Mouse (Mus musculus) gastrocnemius, postnatal 36 days (tissue): ENCODE data around the gene Sfswap. TPM values are rescaled to one million over a fixed set of nuclear protein-coding genes. Genes with fewer than 3 reads are reported as not detected.

Experiments used
- DNase-seq, 2 experiments: peaks; one replicate each; pipeline ENCODE4 v3.0.0; 2022
- intact Hi-C: fragments of 180-260 bp; cut with DNase I; formaldehyde crosslinking; loops from one replicate; pipeline ENCODE4 v1.15.1; 2025
- total RNA-seq, 2 experiments: library from RNA; stranded (reverse); gene quantifications; 2 replicates each; pipeline ENCODE4 v1.2.3; 2021

Gene Sfswap
- total RNA-seq, 2 experiments from 2014 or later = 23.8 to 24.6 TPM

DNA sequence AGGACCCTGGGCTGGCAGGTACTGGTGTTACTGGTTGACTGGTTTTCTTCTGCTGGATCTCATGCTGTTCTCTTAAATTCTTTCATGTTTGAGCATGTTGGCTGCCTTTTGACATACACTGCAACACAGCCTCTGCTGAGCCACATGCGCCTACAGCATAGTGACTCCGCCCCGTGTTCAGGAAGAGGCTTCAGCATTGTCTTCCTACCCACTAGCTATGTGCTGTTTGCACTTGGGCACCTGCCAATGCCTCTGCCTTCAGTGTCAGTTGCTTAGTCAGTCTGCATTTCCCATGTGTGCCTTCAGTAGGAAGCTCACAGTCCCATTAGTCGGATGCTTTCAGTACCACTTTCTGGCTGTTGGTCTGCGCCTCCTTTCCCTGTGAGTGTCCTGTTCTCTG, 23.7 kb downstream of the Sfswap start:
- intact Hi-C loops = no loop called here
- no peak for DNase-seq

DNA sequence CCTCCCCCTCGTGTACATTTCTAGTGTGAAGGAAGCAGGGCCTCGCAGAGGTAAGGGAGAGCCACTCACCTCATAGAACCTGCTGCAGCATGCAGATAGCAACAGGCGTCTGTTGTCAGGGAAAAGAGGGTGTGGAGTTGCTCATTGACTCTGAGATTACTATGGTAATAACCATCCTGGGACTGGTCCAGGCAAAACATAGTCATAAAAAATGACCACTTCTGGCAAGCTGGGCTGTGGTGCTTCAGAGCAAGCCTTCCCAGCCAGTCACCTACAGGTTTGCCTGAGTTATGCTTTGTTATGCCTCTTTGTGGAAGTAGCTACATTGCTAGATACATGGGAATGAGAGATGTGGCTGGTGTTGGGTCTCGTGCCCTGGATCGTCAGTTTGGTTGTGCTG, 26.1 kb downstream of the Sfswap start:
- DNase-seq = no peak
- intact Hi-C loops = no loop called here

DNA sequence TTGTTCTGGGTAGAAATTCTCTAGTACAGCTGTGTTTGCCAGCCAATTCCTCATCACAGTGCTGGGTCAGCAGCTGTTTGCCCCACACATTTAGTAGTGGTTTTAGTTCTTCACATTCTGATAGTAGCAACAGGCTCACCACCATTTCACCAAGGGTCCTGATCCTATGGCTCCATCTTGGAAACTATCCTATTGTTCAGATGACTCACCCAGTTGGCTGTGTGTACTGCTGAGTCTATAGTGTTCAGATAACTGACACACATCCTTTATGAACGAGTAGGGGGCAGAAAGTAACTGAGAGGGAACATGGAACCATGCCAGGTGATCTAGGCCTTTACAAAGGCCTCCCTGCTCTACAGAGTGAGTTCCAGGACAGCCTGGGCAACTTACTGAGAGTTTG, 28.6 kb downstream of the Sfswap start:
- DNase-seq = no peak
- intact Hi-C loops = no loop called here

DNA sequence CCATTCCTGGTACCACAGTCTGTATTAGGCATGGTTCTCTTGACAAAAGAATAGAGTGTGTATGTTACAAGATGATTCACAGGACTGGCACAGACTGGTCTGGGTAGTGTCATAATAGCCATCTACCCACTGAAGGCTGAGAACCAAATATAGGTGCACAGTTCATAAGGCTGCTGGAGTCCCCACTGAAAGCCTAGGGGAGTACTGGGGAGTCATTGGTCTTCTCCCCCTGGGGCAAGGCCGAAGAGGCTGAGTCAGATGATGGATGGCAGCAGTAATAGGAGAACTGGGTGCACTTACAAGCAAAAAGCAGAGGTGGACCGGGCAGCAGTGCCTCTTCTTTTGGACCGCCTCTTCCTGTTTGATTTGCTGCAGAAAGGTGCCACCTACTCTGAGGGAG, 32.7 kb downstream of the Sfswap start:
- no peak for DNase-seq
- intact Hi-C loops = no loop called here

DNA sequence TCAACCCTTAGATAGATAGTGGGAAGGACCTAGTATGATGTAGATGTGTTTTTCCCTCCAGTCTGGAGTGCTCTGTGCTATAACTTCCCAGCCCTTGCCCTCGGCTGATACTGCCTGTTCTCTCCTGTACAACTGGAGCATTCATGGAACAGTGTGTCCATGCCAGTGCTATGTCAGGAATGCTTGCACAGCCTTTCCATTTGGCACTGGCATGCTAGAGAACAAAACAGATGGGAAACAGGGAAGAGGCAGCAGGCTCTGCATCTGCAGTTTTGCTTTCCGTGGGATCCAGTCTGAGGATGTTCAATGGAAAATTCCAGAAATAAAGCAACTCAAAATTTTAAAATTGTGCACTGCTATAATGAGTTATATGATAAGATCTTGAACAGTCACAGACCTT, 33.5 kb downstream of the Sfswap start:
- peak in 1 of 2 experiments; percentile 31 for DNase-seq
- intact Hi-C loops = no loop called here

DNA sequence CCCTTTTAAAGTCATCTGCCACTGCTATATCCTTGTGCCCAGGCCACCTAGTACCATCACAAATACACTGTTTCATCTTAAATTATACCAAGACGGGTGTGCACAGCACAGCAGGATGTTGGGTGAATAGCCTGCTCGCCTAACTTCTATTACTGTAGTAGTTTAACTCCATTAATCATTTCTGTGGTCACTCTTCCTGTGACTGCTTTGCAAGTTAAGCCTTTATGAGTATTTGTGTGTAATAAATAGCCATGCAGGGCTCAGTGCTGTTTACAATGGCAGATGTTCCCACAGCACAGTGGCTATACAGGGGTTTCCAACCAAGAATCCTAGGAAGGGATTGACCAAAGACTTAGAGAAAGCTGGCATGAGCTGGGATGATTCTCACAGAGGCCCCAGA, 34.0 kb downstream of the Sfswap start:
- intact Hi-C loops = no loop called here
- DNase-seq = no peak

DNA sequence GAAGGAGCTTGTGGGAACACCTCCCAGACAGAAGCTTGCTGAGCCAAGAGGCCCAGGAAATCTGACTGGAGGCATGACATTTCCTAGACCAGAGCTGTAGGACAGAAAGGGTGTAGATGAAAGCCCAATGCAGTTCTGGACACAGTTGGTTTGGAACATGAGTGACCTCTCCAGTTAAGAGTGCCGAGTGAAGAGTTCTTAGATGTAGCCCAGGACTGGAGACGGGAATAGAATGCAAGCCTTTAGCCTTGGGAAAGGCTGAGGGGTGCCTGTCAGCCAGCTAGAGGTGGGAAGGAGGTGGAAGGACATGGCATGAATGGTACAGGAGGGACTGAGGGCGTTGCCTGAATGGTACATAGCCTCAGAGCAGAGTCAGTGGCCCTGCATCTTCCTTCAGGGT, 34.4 kb downstream of the Sfswap start:
- intact Hi-C loops = no loop called here
- DNase-seq = no peak

DNA sequence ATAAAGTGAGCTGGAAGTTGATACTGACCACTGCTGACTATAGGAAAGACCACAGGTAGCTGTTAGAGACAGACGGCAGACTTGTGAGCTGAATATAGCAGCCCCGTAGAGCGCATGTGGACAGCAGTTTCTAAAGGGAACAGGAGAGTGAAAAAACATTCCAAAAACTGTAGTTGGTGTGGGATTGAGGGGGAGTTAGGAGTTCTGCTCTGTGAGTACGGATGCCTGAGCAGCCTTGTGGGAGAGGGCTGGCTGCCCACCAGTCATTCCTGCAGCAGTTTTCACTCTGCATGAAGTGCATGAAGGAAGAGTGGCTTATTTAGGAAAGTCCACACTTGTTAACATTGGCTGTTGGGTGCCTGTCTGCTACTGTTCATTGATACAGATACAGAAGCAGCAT, 37.8 kb downstream of the Sfswap start:
- intact Hi-C loops = no loop called here
- no peak for DNase-seq

DNA sequence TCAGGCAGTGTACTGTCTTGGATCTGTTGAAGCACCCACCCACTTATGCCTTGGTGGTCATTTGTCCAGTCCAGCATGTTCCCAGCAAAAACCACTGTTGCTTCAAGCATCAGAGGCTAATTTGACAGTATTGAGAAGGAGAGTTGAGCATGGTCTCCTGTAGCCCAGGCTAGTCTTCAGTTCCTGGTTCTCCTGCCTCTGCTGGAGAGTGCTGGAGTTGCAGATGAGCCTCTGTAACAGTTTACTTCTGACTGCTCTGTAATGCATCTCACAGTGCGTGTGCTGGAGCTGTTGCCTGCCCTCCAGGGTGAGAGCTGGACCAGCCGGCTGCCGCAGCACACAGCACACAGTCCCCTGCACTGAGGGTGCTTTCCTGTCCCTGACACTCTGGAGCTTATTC, 41.2 kb downstream of the Sfswap start:
- DNase-seq = no peak
- intact Hi-C loops = no loop called here

DNA sequence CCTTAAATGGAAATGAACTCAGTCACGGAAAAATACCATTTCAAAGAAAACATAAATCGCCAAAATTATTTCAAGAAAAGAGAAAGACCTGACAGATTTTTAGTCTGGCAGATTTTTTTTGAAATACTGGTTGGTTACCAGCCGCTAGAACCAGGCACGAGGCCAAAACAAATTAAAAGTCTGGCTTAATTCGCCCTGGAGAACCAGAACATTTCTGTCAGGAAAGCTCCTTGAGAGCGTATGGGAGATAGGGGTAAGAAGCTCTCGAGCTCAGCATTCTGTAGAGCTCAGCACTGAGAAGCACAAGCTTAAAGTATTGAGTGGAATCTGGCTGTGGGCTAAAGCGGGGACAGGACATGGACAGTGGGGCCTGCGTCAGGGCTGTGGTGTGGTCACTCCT, 44.8 kb downstream of the Sfswap start:
- intact Hi-C loops = no loop called here

DNA sequence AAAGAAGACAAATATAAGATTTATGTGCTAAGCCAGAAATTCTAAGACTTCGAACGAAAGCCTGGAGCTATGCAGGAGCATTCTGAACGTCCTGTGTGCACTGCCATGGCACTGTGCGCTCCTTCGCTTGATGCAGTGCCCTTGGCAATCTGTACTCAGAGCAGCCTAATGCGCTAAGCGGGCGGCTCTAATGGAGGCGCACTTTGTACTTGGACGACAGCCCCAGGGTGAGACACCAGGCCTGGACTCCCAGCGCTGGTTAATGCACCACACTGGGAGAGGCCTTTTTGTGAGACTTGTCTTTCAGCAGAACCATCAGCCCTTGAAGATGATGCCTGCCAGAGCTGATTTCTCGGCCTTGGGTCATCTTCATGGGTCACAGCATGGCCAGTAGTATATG, 48.7 kb downstream of the Sfswap start:
- intact Hi-C loops = no loop called here
- no peak for DNase-seq

More for the DNA sequence above, 44.8 kb downstream of the Sfswap start:
- DNase-seq = no peak

DNA sequence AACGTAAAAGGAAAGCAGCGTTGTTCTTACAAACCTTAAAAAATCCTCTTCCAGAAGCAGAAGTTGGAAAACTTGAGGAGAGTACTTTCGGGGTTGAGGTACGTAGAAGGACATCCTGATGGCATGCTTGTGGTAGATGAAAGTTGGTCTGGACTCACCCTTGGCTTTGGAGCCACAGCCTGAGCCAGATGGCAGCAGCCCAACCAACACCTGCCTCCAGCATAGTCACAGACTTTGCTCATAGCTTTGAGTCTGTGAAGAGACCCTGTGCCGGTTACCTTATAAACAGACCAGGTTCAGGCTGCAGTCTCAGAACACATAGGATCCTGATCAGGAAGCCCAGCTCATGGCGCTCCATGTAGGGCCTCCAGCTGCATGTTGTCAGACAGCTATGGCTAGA, 49.8 kb downstream of the Sfswap start:
- no peak for DNase-seq
- intact Hi-C loops = no loop called here

DNA sequence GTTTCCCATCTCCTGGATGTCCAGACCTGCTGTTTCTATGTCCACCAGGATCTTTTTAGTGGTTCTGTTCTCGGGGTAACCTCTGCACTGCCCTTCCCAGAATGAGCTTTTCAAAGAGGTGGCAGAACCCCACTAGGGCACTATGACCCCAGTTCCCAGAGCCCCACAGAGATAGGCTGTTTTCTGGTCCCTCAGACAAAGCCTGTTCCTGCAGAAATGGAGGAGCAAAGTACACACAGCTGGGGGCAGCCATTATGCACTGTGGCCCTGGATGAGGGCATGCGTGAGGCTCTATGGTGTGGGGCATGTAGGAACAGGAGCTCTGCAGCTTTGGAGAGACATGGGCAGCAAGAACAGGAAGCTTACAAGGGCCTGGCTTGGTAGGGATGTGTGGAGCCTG, 51.0 kb downstream of the Sfswap start:
- intact Hi-C loops = no loop called here
- no peak for DNase-seq

DNA sequence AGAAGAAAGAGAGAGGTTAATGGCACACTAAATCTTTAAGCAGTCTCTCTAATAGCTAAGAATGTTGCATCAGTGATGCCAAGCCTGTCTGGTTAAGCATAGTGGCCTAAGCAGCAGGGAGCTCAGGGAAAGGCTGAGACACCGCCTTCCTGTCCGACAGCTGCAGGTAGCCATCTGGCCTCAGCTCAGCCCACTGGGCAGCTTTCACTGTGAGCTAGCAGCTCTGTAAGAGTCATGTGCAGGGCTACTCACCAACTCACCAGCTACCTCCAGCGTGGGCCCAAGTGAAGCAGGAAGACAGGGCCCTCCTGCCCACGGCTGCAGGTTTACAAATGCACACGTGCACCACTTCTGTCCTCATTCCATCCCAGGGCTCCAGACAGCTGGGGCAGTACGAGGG, 52.6 kb downstream of the Sfswap start:
- DNase-seq = no peak
- intact Hi-C loops = no loop called here

DNA sequence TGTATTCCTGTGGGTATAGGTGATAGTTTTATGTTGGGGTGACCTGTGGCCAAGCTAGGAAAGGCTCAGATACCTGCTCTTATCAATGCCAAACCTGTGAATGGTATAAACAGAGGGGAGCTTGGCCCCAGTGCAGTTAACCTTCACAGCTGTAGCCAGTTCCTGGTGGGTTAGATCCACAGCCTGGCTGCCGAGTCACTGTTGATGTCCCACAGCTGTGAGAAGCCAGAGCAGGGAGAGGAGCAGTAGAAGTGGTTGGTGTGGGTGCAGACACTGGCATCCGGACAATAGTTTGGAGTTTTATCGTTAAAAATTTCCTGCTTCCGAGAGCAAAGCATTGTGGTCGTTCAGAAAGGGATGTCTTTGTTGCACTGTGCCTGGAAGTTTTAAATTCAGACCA, 57.6 kb downstream of the Sfswap start:
- intact Hi-C loops = no loop called here
- no peak for DNase-seq

DNA sequence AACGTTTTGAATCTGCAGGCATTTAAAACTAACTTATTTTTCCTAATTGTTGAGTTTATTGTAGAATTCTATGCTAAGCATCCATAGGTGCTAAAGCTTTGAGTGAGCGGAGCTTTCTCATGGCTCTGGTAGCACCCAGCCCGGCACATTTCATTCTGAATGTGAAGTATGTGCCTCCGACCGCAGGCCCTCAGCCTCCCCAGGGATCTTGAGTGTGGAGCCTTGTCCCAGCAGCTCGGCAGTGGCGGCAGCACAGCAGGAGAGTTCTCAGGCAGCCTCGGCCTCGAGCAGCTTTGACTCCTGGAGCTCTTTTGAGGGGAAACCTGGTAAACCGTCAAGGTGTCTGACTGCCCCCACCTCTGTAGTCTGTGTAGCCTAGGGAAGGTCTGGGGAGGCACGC, 58.3 kb downstream of the Sfswap start:
- DNase-seq = no peak
- intact Hi-C loops = no loop called here

DNA sequence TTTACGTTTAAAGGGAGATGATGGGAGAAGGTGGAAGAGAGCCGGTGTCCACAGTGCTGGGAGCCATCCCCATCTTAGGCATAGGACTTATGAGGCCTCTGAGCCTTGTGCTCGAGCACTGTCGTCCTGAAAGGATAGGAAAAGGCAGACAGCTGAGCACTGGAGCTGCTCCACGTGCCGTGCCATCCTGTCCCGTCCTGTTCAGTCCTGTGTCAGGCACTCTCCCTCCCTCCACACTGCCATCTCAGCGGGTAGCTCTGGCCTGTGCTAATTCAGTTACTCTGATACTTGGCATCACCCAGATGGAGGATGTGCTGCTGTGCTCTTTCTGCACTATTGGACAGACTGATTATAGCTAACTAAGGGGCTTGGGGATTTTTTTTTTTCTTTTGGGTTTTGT, 61.3 kb downstream of the Sfswap start:
- DNase-seq = no peak
- intact Hi-C loops = no loop called here

DNA sequence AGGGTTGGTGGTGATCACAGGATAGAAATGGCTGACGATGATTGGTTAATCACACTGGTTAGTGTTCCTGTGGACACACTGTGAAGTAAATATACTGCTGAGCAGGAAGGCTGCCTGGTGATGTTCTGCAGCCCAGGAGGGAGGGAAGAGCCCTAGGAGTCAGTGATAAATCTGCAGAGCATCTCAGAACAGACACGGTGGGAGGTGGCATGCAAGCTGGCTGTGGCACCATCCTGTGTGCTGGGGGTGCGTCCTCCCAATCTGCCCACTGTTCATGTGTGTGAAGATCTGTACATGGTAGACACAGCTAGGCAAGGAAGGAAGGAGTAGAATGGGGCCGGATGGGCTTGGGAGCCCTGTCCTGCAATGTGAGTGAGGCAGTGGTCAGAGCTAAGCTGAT, 67.6 kb downstream of the Sfswap start:
- no peak for DNase-seq
- intact Hi-C loops = no loop called here

DNA sequence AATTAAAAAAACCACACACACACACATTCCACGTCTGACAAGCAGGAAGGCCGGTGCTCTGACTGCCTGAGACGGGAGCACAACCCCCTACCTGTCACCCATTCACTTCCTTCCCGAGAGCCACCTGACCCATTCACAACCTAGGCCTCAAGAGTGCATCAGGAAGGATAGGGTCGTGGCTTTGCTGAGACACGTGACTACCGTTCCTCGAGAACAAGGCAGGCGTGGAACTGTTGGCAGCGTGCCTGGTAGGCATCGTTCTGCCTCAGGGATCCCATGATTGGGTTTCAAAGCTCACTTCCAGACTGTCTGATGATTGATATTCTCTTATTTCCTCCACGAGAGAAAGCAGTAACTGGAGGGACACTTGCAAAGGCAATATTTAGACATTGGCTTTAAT, 77.2 kb downstream of the Sfswap start:
- intact Hi-C loops = no loop called here
- DNase-seq = no peak

DNA sequence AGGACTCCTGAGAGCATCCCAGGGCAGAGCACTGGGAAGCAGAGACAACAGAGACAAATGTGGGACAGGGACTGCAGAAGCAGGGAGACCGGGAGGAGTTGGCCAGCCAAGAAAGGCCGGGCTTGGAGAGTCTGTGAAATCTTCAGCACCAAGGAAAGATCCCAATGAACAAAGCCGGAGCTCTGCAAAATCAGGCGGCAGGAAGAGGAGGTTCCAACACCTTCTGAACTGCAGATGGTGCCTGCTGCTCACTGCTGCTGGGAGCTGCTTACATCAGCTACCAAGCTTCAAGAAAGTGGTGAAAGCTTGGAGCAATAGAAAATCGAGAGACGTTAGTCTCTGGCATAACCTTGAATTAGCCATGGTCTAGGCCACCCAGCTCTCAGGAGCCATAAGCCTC, 79.0 kb downstream of the Sfswap start:
- intact Hi-C loops = loop anchor here (5.0 to 10.0 kb wide), 2 partner anchors 73 to 165 kb away; no protein-coding TSS in a partner anchor
- no peak for DNase-seq

DNA sequence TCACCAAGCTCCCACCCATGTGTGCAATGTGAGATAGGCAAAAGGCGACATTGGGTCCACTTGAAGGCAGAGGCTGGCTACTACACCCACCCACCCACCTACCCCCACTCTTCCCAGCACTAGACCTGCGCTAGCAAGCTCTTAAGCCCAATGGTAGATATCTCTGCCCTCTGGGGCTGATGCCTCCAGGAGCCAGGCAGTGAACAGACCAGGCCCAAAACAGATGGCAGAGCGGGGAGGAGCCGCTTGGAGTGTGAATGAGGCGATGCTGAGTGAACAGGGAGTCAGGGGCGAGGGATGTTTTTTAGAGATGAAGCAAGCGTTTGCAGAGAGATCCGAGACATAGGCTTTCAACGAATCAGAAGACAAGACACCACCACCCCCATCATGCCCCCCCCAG, 79.6 kb downstream of the Sfswap start:
- intact Hi-C loops = loop anchor here (5.0 to 10.0 kb wide), 2 partner anchors 73 to 166 kb away; no protein-coding TSS in a partner anchor
- DNase-seq = no peak

DNA sequence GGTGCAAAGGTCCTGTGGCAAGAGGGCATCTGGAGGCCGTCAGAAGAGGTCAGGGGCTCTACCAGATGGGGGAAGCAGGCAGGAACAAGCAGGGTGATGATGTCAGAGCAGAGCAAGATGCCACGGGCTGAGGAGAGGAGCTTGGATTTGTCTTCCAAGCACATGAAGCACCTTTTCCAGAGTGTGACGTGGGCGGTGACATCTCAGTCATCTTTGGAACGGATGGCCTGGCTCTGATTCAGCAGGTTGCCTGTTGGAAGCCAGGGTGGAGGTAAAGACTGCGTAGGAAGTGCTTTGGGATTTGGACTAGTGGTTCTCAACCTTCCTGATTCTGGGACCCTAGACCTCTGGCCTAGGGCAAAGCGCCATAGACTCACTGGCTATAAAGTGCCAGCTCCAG, 80.0 kb downstream of the Sfswap start:
- intact Hi-C loops = loop anchor here (5.0 to 10.0 kb wide), 2 partner anchors 74 to 166 kb away; no protein-coding TSS in a partner anchor
- DNase-seq = no peak

DNA sequence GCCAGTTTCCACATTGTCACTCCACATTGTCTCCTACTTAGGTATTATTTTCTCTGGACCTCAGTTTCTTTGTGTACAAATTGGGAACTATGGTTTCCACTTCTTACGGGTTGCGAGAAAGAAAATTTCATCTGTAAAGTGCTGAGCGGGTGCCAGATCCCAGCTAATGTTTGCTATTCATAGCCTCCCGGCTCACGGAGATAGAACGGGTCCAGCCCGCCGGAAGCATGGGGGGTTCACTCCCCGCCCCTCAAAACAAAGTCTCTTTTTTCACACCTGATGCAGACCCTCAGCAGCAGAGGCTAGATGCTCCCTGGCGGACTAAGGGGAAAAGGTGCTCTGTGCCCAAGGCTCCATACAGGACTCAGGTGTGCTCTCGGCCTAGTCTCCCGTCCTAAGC, 82.3 kb downstream of the Sfswap start:
- no peak for DNase-seq
- intact Hi-C loops = loop anchor here (2.0 to 10.0 kb wide), 3 partner anchors 76 to 195 kb away; no protein-coding TSS in a partner anchor
